ENCODE assay signal across 16 mouse cellular contexts in genomic region chr4:120697353-120697752, GRCm38 (mm10). TPM values are rescaled to one million over a fixed set of nuclear protein-coding genes. Genes with fewer than 3 reads are reported as not detected.
DNase-seq lines count a peak whose midpoint lies in the region; ATAC-seq and TF ChIP-seq lines count a peak whose summit lies in the region.
"Had no signal": no experiment of that assay in that cellular context is flagged by ENCODE, and none has a peak within 500 bp of the region (broad histone marks: within the 10 kb centered on the region; RNA-seq: fewer than 3 reads in every experiment).

No protein-coding gene starts in this region.

- H3K4me3 ChIP-seq in hindbrain, embryonic 13.5 days: no peak overlapping the region
- H3K4me3 ChIP-seq in hindbrain, embryonic 12.5 days: no peak overlapping the region
- H3K4me3 ChIP-seq in lung, embryonic 14.5 days (ENCODE audit: low read depth, low read length): no peak overlapping the region
- peak overlapping the region; percentile 31; the same call in 1 of the 2 replicates for H3K4me3 ChIP-seq in limb, embryonic 10.5 days
- H3K4me3 ChIP-seq in stomach, embryonic 16.5 days (replicated peaks; ENCODE audit: low read length): no peak overlapping the region
- H3K4me3 ChIP-seq: gastrocnemius, adult 2 months; limb, embryonic 15.5 days had no signal

- 90% methylated on average over 8 of the region's 8 CpGs for WGBS in hindbrain, embryonic 13.5 days
- 92% methylated on average over 8 of the region's 8 CpGs for WGBS in hindbrain, embryonic 12.5 days
- WGBS in lung, embryonic 14.5 days: 90% methylated on average over 8 of the region's 8 CpGs
- WGBS in limb, embryonic 10.5 days: 92% methylated on average over 8 of the region's 8 CpGs
- 90% methylated on average over 8 of the region's 8 CpGs for WGBS in stomach, embryonic 16.5 days

- H3K4me1 ChIP-seq in hindbrain, embryonic 13.5 days (replicated peaks): peaks cover 4% of the 10 kb centered on the region; the same call in 1 of the 2 replicates
- 0 out of 2 replicates have a peak, but pooled peaks cover 4% of the 10 kb centered on the region for H3K4me1 ChIP-seq in hindbrain, embryonic 12.5 days
- no peaks in the 10 kb centered on the region for H3K4me1 ChIP-seq in lung, embryonic 14.5 days (ENCODE audit: insufficient read depth)
- H3K4me1 ChIP-seq in limb, embryonic 10.5 days: peaks cover 10% of the 10 kb centered on the region
- H3K4me1 ChIP-seq in stomach, embryonic 16.5 days (ENCODE audit: control insufficient read depth, insufficient read depth, low read length): no peaks in the 10 kb centered on the region

- peaks cover 5% of the 10 kb centered on the region; the same call in 1 of the 2 replicates for H3K36me3 ChIP-seq in hindbrain, embryonic 13.5 days
- no peaks in the 10 kb centered on the region for H3K36me3 ChIP-seq in hindbrain, embryonic 12.5 days
- no peaks in the 10 kb centered on the region for H3K36me3 ChIP-seq in lung, embryonic 14.5 days (ENCODE audit: insufficient read depth)
- H3K36me3 ChIP-seq in limb, embryonic 10.5 days: no peaks in the 10 kb centered on the region
- no peaks in the 10 kb centered on the region for H3K36me3 ChIP-seq in stomach, embryonic 16.5 days (ENCODE audit: control insufficient read depth, insufficient read depth, low read length)

- DNase-seq in lung, embryonic 14.5 days: no peak
- no peak for DNase-seq in lung, postnatal 14 days
- DNase-seq in limb, embryonic 10.5 days (ENCODE audit: low spot score): no peak
- DNase-seq in right cerebral cortex, postnatal 4 days: no peak
- DNase-seq: adrenal gland, adult 2 months; cerebellum, adult 11 months; cerebellum, postnatal 14 days; kidney, postnatal 14 days; thymus, postnatal 4 days had no signal

- H3K9me3 ChIP-seq in hindbrain, embryonic 13.5 days: no peaks in the 10 kb centered on the region
- no peaks in the 10 kb centered on the region for H3K9me3 ChIP-seq in hindbrain, embryonic 12.5 days (replicated peaks)
- H3K9me3 ChIP-seq in lung, embryonic 14.5 days (ENCODE audit: low read depth, low read length): no peaks in the 10 kb centered on the region
- H3K9me3 ChIP-seq in limb, embryonic 10.5 days (replicated peaks): no peaks in the 10 kb centered on the region
- H3K9me3 ChIP-seq in stomach, embryonic 16.5 days (replicated peaks; ENCODE audit: control insufficient read depth, low read length): no peaks in the 10 kb centered on the region
- H3K9me3 ChIP-seq: limb, embryonic 15.5 days had no signal

- no peak overlapping the region for H3K4me2 ChIP-seq in hindbrain, embryonic 13.5 days
- no peak overlapping the region for H3K4me2 ChIP-seq in hindbrain, embryonic 12.5 days (replicated peaks)
- no peak overlapping the region for H3K4me2 ChIP-seq in lung, embryonic 14.5 days
- no peak overlapping the region for H3K4me2 ChIP-seq in stomach, embryonic 16.5 days (ENCODE audit: low read depth, low read length)
- H3K4me2 ChIP-seq: hindbrain, embryonic 14.5 days had no signal

- no peak overlapping the region for H3K27ac ChIP-seq in hindbrain, embryonic 13.5 days
- H3K27ac ChIP-seq in hindbrain, embryonic 12.5 days: no peak overlapping the region
- no peak overlapping the region for H3K27ac ChIP-seq in lung, embryonic 14.5 days (ENCODE audit: low read depth)
- H3K27ac ChIP-seq in limb, embryonic 10.5 days: no peak overlapping the region
- no peak overlapping the region for H3K27ac ChIP-seq in stomach, embryonic 16.5 days (ENCODE audit: low read length)
- H3K27ac ChIP-seq: gastrocnemius, adult 2 months; hindbrain, embryonic 14.5 days; limb, embryonic 15.5 days had no signal

- H3K9ac ChIP-seq in hindbrain, embryonic 13.5 days: no peak overlapping the region
- no peak overlapping the region for H3K9ac ChIP-seq in hindbrain, embryonic 12.5 days
- no peak overlapping the region for H3K9ac ChIP-seq in lung, embryonic 14.5 days
- H3K9ac ChIP-seq in stomach, embryonic 16.5 days (ENCODE audit: low read length): no peak overlapping the region
- H3K9ac ChIP-seq: hindbrain, embryonic 14.5 days; limb, embryonic 15.5 days had no signal

- no peak for TF ChIP-seq CTCF in lung, embryonic 14.5 days (IDR thresholded peaks at IDR 0.05; ENCODE audit: low read depth)

- peak; percentile 11; the same call in 1 of the 2 replicates for ATAC-seq in hindbrain, embryonic 13.5 days (ENCODE audit: low FRiP score)
- no peak for ATAC-seq in hindbrain, embryonic 12.5 days (ENCODE audit: low FRiP score)
- peak; percentile 16; the same call in 1 of the 2 replicates for ATAC-seq in lung, embryonic 14.5 days (ENCODE audit: insufficient read depth)
- 0 out of 2 replicates have a peak, but pooled peaks have one; percentile 2 for ATAC-seq in stomach, embryonic 16.5 days (ENCODE audit: insufficient read depth, low FRiP score)
- ATAC-seq: forebrain, embryonic 14.5 days had no signal

- peaks cover 49% of the 10 kb centered on the region for H3K27me3 ChIP-seq in hindbrain, embryonic 13.5 days
- H3K27me3 ChIP-seq in hindbrain, embryonic 12.5 days: peaks cover 27% of the 10 kb centered on the region
- H3K27me3 ChIP-seq in lung, embryonic 14.5 days (ENCODE audit: insufficient read depth, low read length): peaks cover 29% of the 10 kb centered on the region
- H3K27me3 ChIP-seq in limb, embryonic 10.5 days (ENCODE audit: low read depth, poor library complexity, severe bottlenecking): peaks cover 74% of the 10 kb centered on the region
- H3K27me3 ChIP-seq in stomach, embryonic 16.5 days (ENCODE audit: control insufficient read depth, insufficient read depth, low read length): 0 out of 2 replicates have a peak, but pooled peaks cover 4% of the 10 kb centered on the region

RNA-seq across cellular contexts. Expression of gene Cited4, which starts 31.0 kb away (rescaled TPM):
- 0.61 and 0.93 TPM in 2 replicates for polyA plus RNA-seq in hindbrain, embryonic 13.5 days (2015; fragmentation: Nextera tagmentation; extraction: Ambion mirVana)
- polyA plus RNA-seq in hindbrain, embryonic 12.5 days (2016; fragmentation: Nextera tagmentation; extraction: Ambion mirVana): 6.1 and 8.2 TPM in 2 replicates
- 1.6 and 2.3 TPM in 2 replicates for polyA plus RNA-seq in lung, embryonic 14.5 days (2014; fragmentation: Nextera tagmentation; extraction: Ambion mirVana)
- polyA plus RNA-seq in limb, embryonic 10.5 days (2016; fragmentation: Nextera tagmentation; extraction: Ambion mirVana): 9.1 and 14.2 TPM in 2 replicates
- 3.0 and 4.0 TPM in 2 replicates for polyA plus RNA-seq in stomach, embryonic 16.5 days (2015; fragmentation: Nextera tagmentation; extraction: Ambion mirVana)

RNA-seq across cellular contexts. Expression of gene Kcnq4, which starts 51.1 kb away (rescaled TPM):
- 4.8 and 5.8 TPM in 2 replicates for polyA plus RNA-seq in hindbrain, embryonic 13.5 days (2015; fragmentation: Nextera tagmentation; extraction: Ambion mirVana)
- polyA plus RNA-seq in hindbrain, embryonic 12.5 days (2016; fragmentation: Nextera tagmentation; extraction: Ambion mirVana): 5.0 and 5.7 TPM in 2 replicates
- 3.7 and 4.5 TPM in 2 replicates for polyA plus RNA-seq in lung, embryonic 14.5 days (2014; fragmentation: Nextera tagmentation; extraction: Ambion mirVana)
- polyA plus RNA-seq in limb, embryonic 10.5 days (2016; fragmentation: Nextera tagmentation; extraction: Ambion mirVana): 3.0 and 6.9 TPM in 2 replicates
- polyA plus RNA-seq in stomach, embryonic 16.5 days (2015; fragmentation: Nextera tagmentation; extraction: Ambion mirVana): 3.3 and 4.1 TPM in 2 replicates
